Mouse (Mus musculus) cerebellum, postnatal 4 days (tissue): Measurements from ENCODE around the gene Lrrc71.
A peak's percentile ranks its signal among the peaks of the same experiment; 100 is the strongest.

Source experiments
- DNase-seq, 2 experiments: peaks; one replicate each; pipeline ENCODE4 v3.0.0; 2022; ENCODE audit warnings: low spot score in 2 of 2, mixed read lengths in 1 of 2

The Lrrc71 gene

GRCm38 (mm10) chr3:87748431-87748830 is at the start of gene Lrrc71:
Gene Lrrc71, minus strand, starts transcription at chr3:87748625.
- no peak for DNase-seq

GRCm38 (mm10) chr3:87796736-87797334 is 48.4 kb upstream of the Lrrc71 start, which contains the start of gene Insrr:
Gene Insrr, plus strand, starts transcription at chr3:87796951.
- no peak for DNase-seq

GRCm38 (mm10) chr3:87795336-87796277 is 47.2 kb upstream of the Lrrc71 start:
- peak; percentile 41 to 73 for DNase-seq

GRCm38 (mm10) chr3:87794922-87795325 is 46.5 kb upstream of the Lrrc71 start, which contains the start of gene Ntrk1:
Gene Ntrk1, minus strand, starts transcription at chr3:87795162.
- no peak for DNase-seq

- DNase-seq, result no peak
Observed at GRCm38 (mm10) chr3:87789768-87790167, 41.3 kb upstream of the Lrrc71 start.

- DNase-seq, result no peak
Observed at GRCm38 (mm10) chr3:87789248-87789647, 40.8 kb upstream of the Lrrc71 start.

GRCm38 (mm10) chr3:87785626-87786214 is 37.3 kb upstream of the Lrrc71 start:
- DNase-seq, result no peak

- no peak for DNase-seq
Observed at GRCm38 (mm10) chr3:87785156-87785555, 36.7 kb upstream of the Lrrc71 start.

GRCm38 (mm10) chr3:87783282-87784023 is 35.0 kb upstream of the Lrrc71 start:
- no peak for DNase-seq

- no peak for DNase-seq
Observed at GRCm38 (mm10) chr3:87779086-87779485, 30.7 kb upstream of the Lrrc71 start.

- DNase-seq, result no peak
Observed at GRCm38 (mm10) chr3:87778283-87778682, 29.9 kb upstream of the Lrrc71 start.

- no peak for DNase-seq
Observed at GRCm38 (mm10) chr3:87771088-87771487, 22.7 kb upstream of the Lrrc71 start.

- DNase-seq, result peak in 1 of 2 experiments; percentile 57
Observed at GRCm38 (mm10) chr3:87770280-87770679, 21.9 kb upstream of the Lrrc71 start.

- DNase-seq, result no peak
Observed at GRCm38 (mm10) chr3:87769506-87769905, 21.1 kb upstream of the Lrrc71 start.

GRCm38 (mm10) chr3:87768844-87769243 is 20.4 kb upstream of the Lrrc71 start:
- DNase-seq, result peak; percentile 65 to 72

- no peak for DNase-seq
Observed at GRCm38 (mm10) chr3:87768431-87768830, 20.0 kb upstream of the Lrrc71 start.

GRCm38 (mm10) chr3:87767764-87768163 is 19.3 kb upstream of the Lrrc71 start:
- DNase-seq, result no peak

- no peak for DNase-seq
Observed at GRCm38 (mm10) chr3:87766284-87766667, 17.9 kb upstream of the Lrrc71 start.

- no peak for DNase-seq
Observed at GRCm38 (mm10) chr3:87765631-87766283, 17.3 kb upstream of the Lrrc71 start.

- no peak for DNase-seq
Observed at GRCm38 (mm10) chr3:87765091-87765490, 16.7 kb upstream of the Lrrc71 start.

- no peak for DNase-seq
Observed at GRCm38 (mm10) chr3:87764506-87764905, 16.1 kb upstream of the Lrrc71 start.
